Mouse (Mus musculus) embryo, embryonic 9.5 days (tissue): ENCODE data around the gene A830005F24Rik.
A peak's percentile ranks its signal among the peaks of the same experiment; 100 is the strongest.
"Not testable (repeated sequence)": the region's sequence is repeated elsewhere in the genome, so short reads cannot be mapped to it uniquely, and the experiment has no call there.

Experiments used
- DNase-seq: peaks from one replicate; pipeline ENCODE4 v3.0.0-alpha.2; 2017; ENCODE audit errors: extremely low spot score

A830005F24Rik gene

GRCm38 (mm10) chr13:48513003-48513929 lies at the start of gene A830005F24Rik, which contains the start of gene Zfp169:
Gene A830005F24Rik (plus strand): TSS chr13:48513570.
Gene Zfp169 (minus strand): TSS chr13:48513451.
- DNase-seq: peak; percentile 83

GRCm38 (mm10) chr13:48464170-48464569 lies 49.2 kb upstream of the A830005F24Rik start:
- DNase-seq: peak; percentile 79

GRCm38 (mm10) chr13:48466186-48466585 lies 47.2 kb upstream of the A830005F24Rik start:
- no peak for DNase-seq

GRCm38 (mm10) chr13:48468656-48469180 lies 44.7 kb upstream of the A830005F24Rik start:
- no peak for DNase-seq

- DNase-seq: no peak
These were observed 29.8 kb upstream of the A830005F24Rik start for GRCm38 (mm10) chr13:48483606-48484005.

- DNase-seq: no peak
These were observed 22.8 kb upstream of the A830005F24Rik start for GRCm38 (mm10) chr13:48490396-48491182.

- DNase-seq: no peak
These were observed 20.2 kb upstream of the A830005F24Rik start for GRCm38 (mm10) chr13:48493183-48493582.

DNA sequence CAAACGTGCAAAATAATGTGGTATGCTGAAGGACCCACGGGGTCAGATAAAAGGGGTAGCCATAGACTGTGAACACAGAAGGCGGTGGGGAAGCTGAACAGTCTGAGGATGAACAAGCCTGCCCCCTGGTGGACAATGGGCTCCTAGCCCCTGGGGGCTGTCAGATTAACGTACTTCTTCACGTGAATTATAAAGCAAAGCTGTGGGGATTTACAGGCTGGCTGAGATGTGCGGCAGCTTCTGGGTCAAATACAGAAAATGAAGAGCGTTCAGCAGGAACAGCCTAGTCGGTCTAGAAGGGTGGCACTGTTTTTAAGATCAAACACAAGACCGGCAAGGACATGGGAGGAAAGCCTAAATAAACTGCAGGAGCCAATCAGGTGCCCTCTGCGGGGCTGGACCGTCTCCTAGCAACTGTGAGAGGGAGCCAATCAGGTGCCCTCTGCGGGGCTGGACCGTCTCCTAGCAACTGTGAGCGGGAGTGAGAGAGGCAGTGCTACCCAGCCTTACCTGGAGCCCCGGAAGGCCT lies 15.6 kb upstream of the A830005F24Rik start:
- peak; percentile 75 for DNase-seq

- DNase-seq: no peak
These were observed 14.7 kb upstream of the A830005F24Rik start for GRCm38 (mm10) chr13:48498676-48499075.

GRCm38 (mm10) chr13:48502422-48502821 lies 10.9 kb upstream of the A830005F24Rik start:
- no peak for DNase-seq

GRCm38 (mm10) chr13:48508661-48509060 lies 4.7 kb upstream of the A830005F24Rik start:
- no peak for DNase-seq

GRCm38 (mm10) chr13:48515861-48516260 lies 2.5 kb downstream of the A830005F24Rik start:
- no peak for DNase-seq

DNA sequence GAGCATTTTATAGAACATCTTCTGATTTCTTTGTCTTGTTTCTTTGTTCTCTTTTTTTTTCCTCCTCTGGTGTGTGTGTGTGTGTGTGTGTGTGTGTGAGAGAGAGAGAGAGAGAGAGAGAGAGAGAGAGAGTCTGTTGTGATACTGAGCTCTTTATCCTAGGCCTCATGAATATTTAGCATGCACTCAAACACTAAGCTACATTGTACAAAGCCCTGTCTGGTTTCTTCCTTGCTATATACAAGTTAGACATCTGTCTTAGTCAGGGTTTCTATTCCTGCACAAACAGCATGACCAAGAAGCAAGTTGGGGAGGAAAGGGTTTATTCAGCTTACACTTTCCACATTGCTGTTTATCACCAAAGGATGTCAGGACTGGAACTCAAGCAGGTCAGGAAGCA lies 5.8 kb downstream of the A830005F24Rik start:
- not testable (repeated sequence) for DNase-seq

DNA sequence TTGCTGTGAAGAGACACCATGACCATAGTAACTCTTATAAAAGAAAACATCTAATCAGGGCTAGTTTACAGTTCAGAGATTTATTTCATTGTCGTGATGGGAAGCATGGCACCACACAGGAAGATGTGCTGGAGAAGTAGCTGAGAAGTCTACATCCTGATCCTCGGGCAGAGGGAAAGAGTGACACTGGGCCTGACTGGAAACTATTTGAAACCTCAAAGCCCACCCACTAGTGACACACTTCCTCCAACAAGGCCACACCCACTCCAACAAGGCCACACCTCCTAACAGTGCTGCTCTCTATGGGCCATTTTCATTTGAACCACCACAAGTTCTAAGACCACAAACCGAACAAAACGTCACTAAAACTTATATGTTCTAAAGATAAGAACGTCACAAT lies 12.4 kb downstream of the A830005F24Rik start:
- no peak for DNase-seq

DNA sequence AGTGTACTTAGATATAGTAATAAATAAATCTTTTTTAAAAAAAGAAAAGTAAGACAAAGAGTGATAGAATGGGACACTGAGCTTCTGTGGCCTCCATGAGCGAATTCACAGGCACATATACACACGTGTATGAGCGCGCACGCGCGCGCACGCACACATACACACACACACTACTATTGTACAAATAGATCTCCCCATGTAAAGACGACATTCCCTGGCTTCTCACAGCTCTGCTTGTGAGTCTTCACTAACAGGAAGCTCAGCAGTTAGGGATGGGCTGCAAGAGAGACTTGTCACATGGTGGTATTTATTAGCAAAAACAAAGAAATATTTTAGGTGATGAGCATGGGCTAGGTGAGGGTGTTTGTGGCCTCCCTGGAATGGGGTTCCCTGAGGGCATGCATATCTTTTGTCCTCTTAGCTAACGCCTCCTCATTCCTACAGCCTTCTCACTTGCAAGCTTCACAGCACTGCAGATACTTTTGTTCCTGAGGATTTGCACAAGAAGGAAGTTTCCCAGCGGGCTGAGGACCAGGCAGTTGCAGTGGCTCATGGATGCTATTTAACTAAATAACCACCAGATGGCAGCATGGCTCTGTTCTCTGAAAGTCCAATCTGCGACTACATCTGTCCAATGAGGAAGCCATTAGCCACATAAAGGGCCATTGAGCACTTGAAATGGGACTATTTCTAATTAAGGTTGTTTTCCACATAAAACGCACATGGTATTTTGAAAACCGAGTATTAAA lies 14.9 kb downstream of the A830005F24Rik start:
- DNase-seq: peak; percentile 66

GRCm38 (mm10) chr13:48529028-48529427 lies 15.7 kb downstream of the A830005F24Rik start:
- DNase-seq: no peak

- DNase-seq: no peak
These were observed 17.3 kb downstream of the A830005F24Rik start for GRCm38 (mm10) chr13:48530685-48531084.

DNA sequence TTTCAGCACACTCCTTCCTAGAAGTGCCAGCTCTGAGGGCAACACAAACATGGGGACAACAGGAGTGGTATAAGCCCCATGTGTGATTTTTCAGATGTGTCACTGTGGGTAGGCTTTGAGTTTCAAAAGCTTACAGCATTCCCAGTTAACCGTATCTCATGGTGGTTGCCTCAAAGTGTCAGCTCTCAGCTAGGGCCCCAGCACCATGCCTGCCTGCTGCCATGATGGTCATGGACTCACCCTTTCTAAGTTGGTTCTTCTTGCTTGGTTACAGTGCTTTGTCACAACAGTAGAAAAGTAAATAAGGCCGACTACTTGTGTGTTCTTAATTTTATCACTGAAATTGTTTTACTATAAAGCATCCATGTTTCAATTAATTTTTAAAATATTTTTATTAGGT lies 18.1 kb downstream of the A830005F24Rik start:
- no peak for DNase-seq

- no peak for DNase-seq
These were observed 20.1 kb downstream of the A830005F24Rik start for GRCm38 (mm10) chr13:48533441-48533840.

- DNase-seq: no peak
These were observed 27.1 kb downstream of the A830005F24Rik start for GRCm38 (mm10) chr13:48540488-48540887.

- DNase-seq: no peak
These were observed 31.0 kb downstream of the A830005F24Rik start for GRCm38 (mm10) chr13:48544391-48544790.
